Mouse (Mus musculus): ENCODE data around the gene U2af1l4.

The U2af1l4 gene

DNA sequence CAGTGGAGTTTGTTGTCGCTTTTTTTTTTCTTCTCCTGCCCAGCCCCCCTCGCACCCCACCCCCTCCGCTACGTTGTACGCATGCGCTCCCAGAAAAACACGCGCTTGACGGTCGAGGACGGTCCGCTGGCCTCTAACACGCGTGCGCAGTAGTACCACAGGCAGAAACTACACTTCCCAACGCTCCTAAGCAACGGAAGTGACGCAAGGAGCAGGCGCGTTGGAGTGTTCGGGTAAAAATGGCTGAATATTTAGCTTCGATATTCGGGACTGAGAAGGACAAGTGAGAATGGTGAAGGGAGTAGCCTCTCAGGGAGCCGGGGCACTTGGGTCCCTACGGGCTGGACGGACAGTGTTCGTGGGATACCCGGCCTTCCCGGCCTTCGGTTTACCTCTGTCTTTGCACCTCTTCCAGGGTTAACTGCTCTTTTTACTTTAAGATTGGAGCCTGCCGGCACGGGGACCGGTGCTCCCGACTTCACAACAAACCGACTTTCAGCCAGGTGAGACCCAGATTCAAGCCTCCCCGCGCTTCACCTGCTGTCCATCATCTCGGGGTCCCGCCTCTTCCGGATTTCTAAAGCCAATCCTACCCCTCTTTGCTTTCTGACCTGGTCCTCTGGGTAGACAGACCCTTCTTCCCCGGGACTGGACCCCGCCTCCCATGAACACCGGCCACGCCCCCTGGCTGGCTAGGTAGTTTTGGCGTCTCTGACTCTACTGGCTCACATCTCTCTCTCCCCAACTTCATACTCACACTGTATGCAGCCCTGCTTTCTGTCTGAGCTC lies at the start of gene U2af1l4, which contains the start of the genes Gm49396 and Psenen:
Gene U2af1l4, plus strand, starts transcription at position 185 of the 789 bp plus-strand sequence.
Gene Gm49396, plus strand, starts transcription at position 228 of the 789 bp plus-strand sequence.
Gene Psenen, minus strand, starts transcription at position 511 of the 789 bp plus-strand sequence.
- peak; percentile 92 to 93 for DNase-seq

- DNase-seq = no peak
These were observed 47.9 kb upstream of the U2af1l4 start for GRCm38 (mm10) chr7:30515003-30515760.

- DNase-seq = no peak
These were observed 44.8 kb upstream of the U2af1l4 start for GRCm38 (mm10) chr7:30518325-30518724.

GRCm38 (mm10) chr7:30520396-30520795 lies 42.7 kb upstream of the U2af1l4 start:
- no peak for DNase-seq

- no peak for DNase-seq
These were observed 42.2 kb upstream of the U2af1l4 start for GRCm38 (mm10) chr7:30520856-30521255.

GRCm38 (mm10) chr7:30522871-30523270 lies 40.2 kb upstream of the U2af1l4 start:
- no peak for DNase-seq

DNA sequence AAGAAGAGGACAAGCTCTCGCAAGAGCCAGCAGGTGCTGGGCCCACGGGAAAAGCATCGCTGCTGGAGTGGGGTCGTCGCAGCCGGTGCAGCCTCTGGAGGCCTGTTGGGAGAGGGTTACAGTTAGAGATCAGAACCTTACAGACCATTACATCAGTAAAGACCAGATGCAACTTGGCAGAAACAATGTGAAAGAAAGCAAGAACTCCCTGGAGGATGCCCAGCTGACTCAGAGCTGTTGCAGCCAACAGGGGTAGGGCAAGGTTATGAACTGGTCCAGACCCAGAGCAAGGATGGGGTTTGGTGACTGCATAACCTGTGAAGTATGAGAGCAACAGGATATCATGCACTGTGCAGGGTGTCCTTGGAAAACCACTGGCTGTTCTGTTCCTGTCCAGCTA lies 38.6 kb upstream of the U2af1l4 start:
- DNase-seq = no peak

GRCm38 (mm10) chr7:30525954-30526353 lies 37.1 kb upstream of the U2af1l4 start:
- no peak for DNase-seq

- DNase-seq = no peak
These were observed 36.7 kb upstream of the U2af1l4 start for GRCm38 (mm10) chr7:30526399-30526798.

GRCm38 (mm10) chr7:30526981-30527380 lies 36.1 kb upstream of the U2af1l4 start:
- no peak for DNase-seq

DNA sequence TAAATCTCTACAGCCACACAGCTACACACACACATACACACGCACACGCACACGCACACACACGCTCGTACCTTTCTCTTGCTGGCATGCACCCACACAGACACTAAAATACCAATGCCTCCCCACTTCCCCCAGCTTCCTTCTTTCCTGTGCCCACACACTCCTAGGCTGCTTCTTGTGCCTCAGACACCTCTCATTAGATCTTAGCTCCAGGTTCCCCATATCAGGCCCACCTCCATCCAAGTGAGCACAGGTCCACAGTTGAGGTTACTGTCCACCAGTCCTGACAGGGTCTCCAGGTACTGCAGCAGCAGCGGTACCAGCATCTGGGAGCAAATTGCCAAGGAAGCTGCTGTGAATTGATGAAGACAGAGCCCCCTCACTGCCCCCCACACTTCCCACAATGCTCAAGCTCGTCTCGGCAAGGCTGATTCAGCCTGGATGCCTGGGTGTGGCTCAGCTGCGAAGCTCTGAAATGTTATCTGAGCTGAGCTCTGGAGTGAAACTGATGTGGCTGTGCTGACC lies 31.7 kb upstream of the U2af1l4 start:
- no peak for DNase-seq

- DNase-seq = no peak
These were observed 30.2 kb upstream of the U2af1l4 start for GRCm38 (mm10) chr7:30532931-30533330.

GRCm38 (mm10) chr7:30533941-30534632 lies 29.0 kb upstream of the U2af1l4 start:
- DNase-seq = no peak

- peak; percentile 94 to 95 for DNase-seq
These were observed 28.2 kb upstream of the U2af1l4 start, which contains the start of gene Arhgap33 for GRCm38 (mm10) chr7:30534633-30535577. Gene Arhgap33 (minus strand): TSS chr7:30535060.

- no peak for DNase-seq
These were observed 22.5 kb upstream of the U2af1l4 start for GRCm38 (mm10) chr7:30540572-30540971.

- no peak for DNase-seq
These were observed 18.8 kb upstream of the U2af1l4 start for GRCm38 (mm10) chr7:30544327-30544726.

- no peak for DNase-seq
These were observed 13.2 kb upstream of the U2af1l4 start for GRCm38 (mm10) chr7:30549880-30550279.

- no peak for DNase-seq
These were observed 12.5 kb upstream of the U2af1l4 start for GRCm38 (mm10) chr7:30550603-30551002.

DNA sequence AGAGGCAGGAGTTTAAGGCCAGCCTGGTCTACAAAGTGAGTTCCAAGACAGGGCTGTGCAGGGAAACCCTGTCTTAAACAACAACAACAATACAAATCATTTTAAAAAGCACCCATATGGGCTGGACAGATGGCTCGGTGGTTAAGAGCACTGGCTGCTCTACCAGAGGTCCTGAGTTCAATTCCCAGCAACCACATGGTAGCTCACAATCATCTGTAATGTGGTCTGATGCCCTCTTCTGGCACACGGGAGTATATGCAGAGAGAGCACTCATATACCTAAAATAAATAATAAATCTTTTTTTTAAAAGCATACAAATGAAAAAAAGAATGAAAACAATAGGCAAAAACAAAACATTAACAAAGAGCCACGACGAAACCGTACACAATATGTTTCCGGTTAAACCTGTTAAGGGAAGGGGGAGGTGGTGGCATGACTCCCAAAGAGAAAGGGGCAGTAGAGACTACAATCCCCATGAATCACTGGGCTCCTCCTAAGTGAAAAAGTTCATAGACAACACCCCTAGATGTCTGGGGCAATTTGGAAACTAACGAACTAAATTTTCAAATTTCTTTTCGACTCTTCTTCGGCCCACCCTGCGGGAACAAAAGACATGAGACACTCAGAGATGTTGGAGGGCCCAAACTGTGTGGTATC lies 11.5 kb upstream of the U2af1l4 start:
- DNase-seq = no peak

DNA sequence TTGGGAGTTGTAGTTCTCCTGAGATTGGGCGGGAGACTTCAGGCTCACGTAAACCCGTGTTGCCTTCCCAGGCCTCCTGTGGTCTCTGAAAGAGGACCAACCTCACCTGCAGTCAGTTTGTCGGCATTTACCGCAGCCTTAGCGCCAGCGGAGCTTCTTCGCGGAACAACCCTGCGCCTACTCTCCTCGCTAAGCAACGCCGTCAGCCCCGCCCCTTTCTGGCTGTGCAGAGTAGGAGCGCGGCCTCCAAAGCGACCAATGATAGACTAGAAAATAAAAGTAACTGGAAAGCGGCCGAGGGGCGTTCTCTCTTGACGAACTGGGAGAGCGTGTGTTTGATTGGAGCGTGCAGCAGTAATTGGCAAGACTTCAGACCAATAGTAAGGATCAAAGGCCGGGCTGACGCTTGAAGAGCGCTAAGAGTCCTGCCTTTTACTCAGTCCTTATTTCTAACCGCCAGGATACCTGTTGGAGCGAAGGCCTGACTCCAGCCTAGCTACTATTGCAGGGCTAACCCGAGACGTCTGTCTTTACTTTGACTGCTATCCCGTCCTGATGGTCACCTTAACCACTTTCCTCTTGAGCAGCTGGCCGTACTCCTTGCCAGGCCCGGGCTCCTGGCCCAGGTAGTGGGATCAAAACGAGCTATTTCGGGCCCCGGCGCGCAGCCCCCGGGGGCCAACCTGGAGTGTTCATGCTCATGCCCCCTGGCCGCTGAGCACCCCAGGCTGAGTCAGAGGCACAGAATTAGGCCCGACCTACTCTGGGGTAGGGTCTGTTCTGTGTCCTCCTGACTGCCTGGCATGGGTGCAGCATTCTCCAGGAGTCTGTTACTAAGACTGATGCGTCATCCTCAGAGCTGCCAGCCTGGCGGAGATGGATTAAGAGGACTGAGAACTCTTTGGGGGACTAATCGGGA lies 10.7 kb upstream of the U2af1l4 start, which contains the start of the genes Hspb6 and Proser3:
Gene Hspb6, plus strand, starts transcription at position 77 of the 919 bp plus-strand sequence.
Gene Proser3, minus strand, starts transcription at position 198 of the 919 bp plus-strand sequence.
- DNase-seq = peak; percentile 92 to 93
